Mouse (Mus musculus): ENCODE measurements around the gene Dnase1l2. TPM values are rescaled to one million over a fixed set of nuclear protein-coding genes. Genes with fewer than 3 reads are reported as not detected.

The Dnase1l2 gene
- polyA plus RNA-seq, 2 experiments: 3.5 to 18.0 TPM

- H3K9me3 ChIP-seq (ENCODE audit: control insufficient read depth, low read length): no peaks in the 10 kb centered on the region
- H3K36me3 ChIP-seq (ENCODE audit: control insufficient read depth, insufficient read depth, low read length): peaks cover 54% of the 10 kb centered on the region
- H3K9ac ChIP-seq (ENCODE audit: low read depth, low read length, severe bottlenecking): no peak overlapping the region
- TF ChIP-seq POLR2A (IDR thresholded peaks at IDR 0.05; ENCODE audit: borderline replicate concordance, extremely low read depth, insufficient read depth, insufficient read length): no peak
- no peak overlapping the region for H3K27ac ChIP-seq (replicated peaks; ENCODE audit: low read depth, low read length)
- H3K4me1 ChIP-seq (ENCODE audit: control insufficient read depth, insufficient read depth, low read length): peaks cover 12% of the 10 kb centered on the region
- no peaks in the 10 kb centered on the region for H3K27me3 ChIP-seq (ENCODE audit: control insufficient read depth, insufficient read depth, low read length)
- WGBS: 90% methylated on average over 6 of the region's 6 CpGs
- no peak overlapping the region for H3K4me3 ChIP-seq (replicated peaks; ENCODE audit: low read length)
- ATAC-seq (ENCODE audit: low FRiP score, low read depth) (no peak), DNase-seq (ENCODE audit: low spot score) (no peak)
- no peak overlapping the region for H3K4me2 ChIP-seq (replicated peaks; ENCODE audit: low read depth, low read length, severe bottlenecking)
These were observed 8.3 kb upstream of the Dnase1l2 start for GRCm38 (mm10) chr17:24451220-24451619.

- ATAC-seq (ENCODE audit: low FRiP score, low read depth) (no peak), DNase-seq (ENCODE audit: low spot score) (no peak)
- no peak overlapping the region for H3K4me2 ChIP-seq (replicated peaks; ENCODE audit: low read depth, low read length, severe bottlenecking)
- WGBS: 89% methylated on average over 6 of the region's 6 CpGs
- H3K9me3 ChIP-seq (ENCODE audit: control insufficient read depth, low read length): no peaks in the 10 kb centered on the region
- H3K27me3 ChIP-seq (ENCODE audit: control insufficient read depth, insufficient read depth, low read length): no peaks in the 10 kb centered on the region
- H3K9ac ChIP-seq (ENCODE audit: low read depth, low read length, severe bottlenecking): no peak overlapping the region
- H3K4me3 ChIP-seq (replicated peaks; ENCODE audit: low read length): no peak overlapping the region
- peaks cover 71% of the 10 kb centered on the region for H3K36me3 ChIP-seq (ENCODE audit: control insufficient read depth, insufficient read depth, low read length)
- H3K4me1 ChIP-seq (ENCODE audit: control insufficient read depth, insufficient read depth, low read length): peaks cover 12% of the 10 kb centered on the region
- no peak overlapping the region for H3K27ac ChIP-seq (replicated peaks; ENCODE audit: low read depth, low read length)
- no peak for TF ChIP-seq POLR2A (IDR thresholded peaks at IDR 0.05; ENCODE audit: borderline replicate concordance, extremely low read depth, insufficient read depth, insufficient read length)
These were observed 6.6 kb upstream of the Dnase1l2 start for GRCm38 (mm10) chr17:24449507-24449906.

GRCm38 (mm10) chr17:24446590-24446989 is 3.7 kb upstream of the Dnase1l2 start:
- TF ChIP-seq POLR2A (IDR thresholded peaks at IDR 0.05; ENCODE audit: borderline replicate concordance, extremely low read depth, insufficient read depth, insufficient read length): no peak
- H3K9me3 ChIP-seq (ENCODE audit: control insufficient read depth, low read length): no peaks in the 10 kb centered on the region
- no peak overlapping the region for H3K9ac ChIP-seq (ENCODE audit: low read depth, low read length, severe bottlenecking)
- H3K27me3 ChIP-seq (ENCODE audit: control insufficient read depth, insufficient read depth, low read length): no peaks in the 10 kb centered on the region
- ATAC-seq (ENCODE audit: low FRiP score, low read depth) (no peak), DNase-seq (ENCODE audit: low spot score) (no peak)
- peaks cover 96% of the 10 kb centered on the region for H3K36me3 ChIP-seq (ENCODE audit: control insufficient read depth, insufficient read depth, low read length)
- H3K4me3 ChIP-seq (replicated peaks; ENCODE audit: low read length): no peak overlapping the region
- H3K27ac ChIP-seq (replicated peaks; ENCODE audit: low read depth, low read length): no peak overlapping the region
- 95% methylated on average over 8 of the region's 8 CpGs for WGBS
- H3K4me2 ChIP-seq (replicated peaks; ENCODE audit: low read depth, low read length, severe bottlenecking): no peak overlapping the region
- H3K4me1 ChIP-seq (ENCODE audit: control insufficient read depth, insufficient read depth, low read length): no peaks in the 10 kb centered on the region

GRCm38 (mm10) chr17:24443409-24443808 is 504 bp upstream of the Dnase1l2 start:
- TF ChIP-seq POLR2A (IDR thresholded peaks at IDR 0.05; ENCODE audit: borderline replicate concordance, extremely low read depth, insufficient read depth, insufficient read length): no peak
- Histone ChIP-seq H3K4me3 (replicated peaks; ENCODE audit: low read length) (no peak overlapping the region), H3K27ac (replicated peaks; ENCODE audit: low read depth, low read length) (no peak overlapping the region), H3K4me2 (replicated peaks; ENCODE audit: low read depth, low read length, severe bottlenecking) (no peak overlapping the region), H3K9me3 (ENCODE audit: control insufficient read depth, low read length) (no peaks in the 10 kb centered on the region), H3K4me1 (ENCODE audit: control insufficient read depth, insufficient read depth, low read length) (no peaks in the 10 kb centered on the region), H3K9ac (ENCODE audit: low read depth, low read length, severe bottlenecking) (no peak overlapping the region), H3K36me3 (ENCODE audit: control insufficient read depth, insufficient read depth, low read length) (peaks cover 86% of the 10 kb centered on the region), H3K27me3 (ENCODE audit: control insufficient read depth, insufficient read depth, low read length) (no peaks in the 10 kb centered on the region)
- ATAC-seq (ENCODE audit: low FRiP score, low read depth) (no peak), DNase-seq (ENCODE audit: low spot score) (no peak)
- whole genome bisulfite sequencing: 95% methylated on average over 4 of the region's 4 CpGs

GRCm38 (mm10) chr17:24442107-24442506 is 798 bp downstream of the Dnase1l2 start:
- Histone ChIP-seq H3K27ac (replicated peaks; ENCODE audit: low read depth, low read length) (no peak overlapping the region), H3K9me3 (ENCODE audit: control insufficient read depth, low read length) (no peaks in the 10 kb centered on the region), H3K36me3 (ENCODE audit: control insufficient read depth, insufficient read depth, low read length) (peaks cover 86% of the 10 kb centered on the region), H3K4me2 (replicated peaks; ENCODE audit: low read depth, low read length, severe bottlenecking) (no peak overlapping the region), H3K4me1 (ENCODE audit: control insufficient read depth, insufficient read depth, low read length) (no peaks in the 10 kb centered on the region), H3K27me3 (ENCODE audit: control insufficient read depth, insufficient read depth, low read length) (no peaks in the 10 kb centered on the region), H3K4me3 (replicated peaks; ENCODE audit: low read length) (no peak overlapping the region), H3K9ac (ENCODE audit: low read depth, low read length, severe bottlenecking) (no peak overlapping the region)
- DNase-seq (ENCODE audit: low spot score) (no peak), ATAC-seq (ENCODE audit: low FRiP score, low read depth) (no peak)
- WGBS: 85% methylated on average over 14 of the region's 14 CpGs
- no peak for TF ChIP-seq POLR2A (IDR thresholded peaks at IDR 0.05; ENCODE audit: borderline replicate concordance, extremely low read depth, insufficient read depth, insufficient read length)

GRCm38 (mm10) chr17:24441148-24441547 is 1.8 kb downstream of the Dnase1l2 start:
- H3K36me3 ChIP-seq (ENCODE audit: control insufficient read depth, insufficient read depth, low read length): peaks cover 83% of the 10 kb centered on the region
- H3K4me2 ChIP-seq (replicated peaks; ENCODE audit: low read depth, low read length, severe bottlenecking): no peak overlapping the region
- H3K9me3 ChIP-seq (ENCODE audit: control insufficient read depth, low read length): no peaks in the 10 kb centered on the region
- ATAC-seq (ENCODE audit: low FRiP score, low read depth) (no peak), DNase-seq (ENCODE audit: low spot score) (no peak)
- H3K4me3 ChIP-seq (replicated peaks; ENCODE audit: low read length): no peak overlapping the region
- WGBS: 75% methylated on average over 1 of the region's 2 CpGs
- no peak for TF ChIP-seq POLR2A (IDR thresholded peaks at IDR 0.05; ENCODE audit: borderline replicate concordance, extremely low read depth, insufficient read depth, insufficient read length)
- H3K27me3 ChIP-seq (ENCODE audit: control insufficient read depth, insufficient read depth, low read length): no peaks in the 10 kb centered on the region
- no peak overlapping the region for H3K9ac ChIP-seq (ENCODE audit: low read depth, low read length, severe bottlenecking)
- H3K27ac ChIP-seq (replicated peaks; ENCODE audit: low read depth, low read length): no peak overlapping the region
- H3K4me1 ChIP-seq (ENCODE audit: control insufficient read depth, insufficient read depth, low read length): no peaks in the 10 kb centered on the region

Measured in limb, embryonic 14.5 days (tissue).